Mouse (Mus musculus): ENCODE results near the gene Rassf1. TPM values are rescaled to one million over a fixed set of nuclear protein-coding genes. Genes with fewer than 3 reads are reported as not detected.

Gene Rassf1
- total RNA-seq, 2 experiments from 2014 or later = 12.1 to 16.7 TPM

DNA sequence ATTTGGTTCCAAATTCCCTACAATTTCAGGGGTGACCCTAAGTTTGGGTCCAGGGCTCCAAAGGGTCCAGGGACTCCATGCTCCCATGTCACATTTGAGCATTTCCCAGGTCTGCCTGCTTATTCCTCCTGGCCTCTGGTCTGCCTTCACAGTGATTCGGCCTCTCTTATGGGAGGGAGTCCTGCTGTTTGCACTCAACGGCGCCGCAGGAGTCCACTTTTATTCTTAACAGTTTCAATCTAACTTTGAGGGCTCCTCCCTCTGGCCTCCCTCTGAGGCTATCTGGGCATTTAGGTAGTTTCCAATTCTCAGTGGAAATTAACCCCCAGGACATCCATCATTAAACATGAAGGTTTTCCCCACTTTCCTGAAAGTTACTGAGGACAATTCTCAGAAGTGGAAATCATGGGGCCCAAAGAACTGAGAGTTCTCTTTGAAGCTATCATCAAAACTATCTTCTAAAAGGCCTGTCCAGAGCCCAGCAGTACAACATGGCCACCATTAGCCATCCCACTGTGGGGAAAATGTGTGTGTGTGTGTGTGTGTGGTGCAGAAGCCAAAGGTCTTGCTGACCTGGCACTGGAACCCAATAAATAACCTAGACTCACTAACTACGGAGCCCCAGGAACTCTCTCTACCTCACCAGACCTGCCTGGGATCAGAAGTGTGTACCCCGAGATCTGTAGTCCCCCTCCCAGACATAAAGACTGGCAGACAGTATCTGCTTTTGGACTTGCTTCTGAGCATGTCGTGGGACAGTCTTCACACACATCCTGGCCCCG is 43.1 kb downstream of the Rassf1 start:
- intact Hi-C loops (cut with DNase I) = no loop called here
- DNase-seq (ENCODE audit: low spot score) = no peak

GRCm38 (mm10) chr9:107596619-107597569 is 45.5 kb downstream of the Rassf1 start:
- intact Hi-C loops (cut with DNase I) = no loop called here
- DNase-seq (ENCODE audit: low spot score) = peak; percentile 59

DNA sequence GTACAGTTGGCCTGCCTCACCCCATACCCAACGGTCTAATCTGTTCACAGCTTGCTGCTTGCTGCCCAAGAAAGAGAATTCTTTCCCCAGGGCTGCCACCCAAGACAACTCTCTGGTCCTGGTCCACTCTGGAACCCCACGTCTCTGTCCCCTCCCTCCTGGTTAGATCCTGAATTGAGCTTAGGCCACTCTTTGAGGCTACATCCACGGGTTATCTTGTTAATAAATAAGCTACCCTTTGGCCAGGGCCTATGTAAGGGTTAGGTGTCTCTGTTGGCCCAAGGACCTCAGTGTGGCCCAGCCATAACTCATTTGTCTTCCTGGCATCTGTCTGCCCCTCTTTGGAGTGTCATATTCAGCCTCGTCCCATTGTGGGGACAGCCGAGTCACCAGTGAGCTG is 47.0 kb downstream of the Rassf1 start:
- DNase-seq (ENCODE audit: low spot score) = no peak

DNA sequence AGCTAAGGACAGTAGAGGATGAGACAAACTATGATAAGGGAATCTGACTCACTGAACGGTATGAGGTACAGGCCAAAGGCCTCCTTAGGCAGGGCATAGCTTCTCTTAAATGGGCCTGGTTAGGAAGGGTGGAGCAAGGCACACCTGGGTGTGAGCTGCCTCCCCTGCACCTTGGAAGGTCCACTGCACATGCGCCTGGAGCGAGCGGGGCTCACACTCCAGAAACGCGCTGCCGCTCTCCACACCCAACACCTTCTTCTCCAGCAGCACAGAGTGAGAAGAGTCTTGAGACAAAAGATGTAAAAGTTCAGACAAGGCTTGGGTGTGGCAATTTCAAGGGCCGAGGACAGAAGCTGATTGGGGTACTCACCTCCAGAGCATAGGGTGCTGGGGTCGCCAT is 48.1 kb downstream of the Rassf1 start:
- DNase-seq (ENCODE audit: low spot score) = no peak
- intact Hi-C loops (cut with DNase I) = no loop called here

More for the DNA sequence above, 47.0 kb downstream of the Rassf1 start:
- intact Hi-C loops (cut with DNase I) = no loop called here

GRCm38 (mm10) chr9:107599842-107600241 is 48.5 kb downstream of the Rassf1 start:
- no peak for DNase-seq (ENCODE audit: low spot score)

GRCm38 (mm10) chr9:107600745-107601144 is 49.4 kb downstream of the Rassf1 start:
- intact Hi-C loops (cut with DNase I) = loop anchor here (5.0 kb wide), 1 partner anchor 137 kb away; no protein-coding TSS in a partner anchor
- no peak for DNase-seq (ENCODE audit: low spot score)

More at GRCm38 (mm10) chr9:107599842-107600241, 48.5 kb downstream of the Rassf1 start:
- intact Hi-C loops (cut with DNase I) = loop anchor here (5.0 kb wide), 1 partner anchor 137 kb away; no protein-coding TSS in a partner anchor

DNA sequence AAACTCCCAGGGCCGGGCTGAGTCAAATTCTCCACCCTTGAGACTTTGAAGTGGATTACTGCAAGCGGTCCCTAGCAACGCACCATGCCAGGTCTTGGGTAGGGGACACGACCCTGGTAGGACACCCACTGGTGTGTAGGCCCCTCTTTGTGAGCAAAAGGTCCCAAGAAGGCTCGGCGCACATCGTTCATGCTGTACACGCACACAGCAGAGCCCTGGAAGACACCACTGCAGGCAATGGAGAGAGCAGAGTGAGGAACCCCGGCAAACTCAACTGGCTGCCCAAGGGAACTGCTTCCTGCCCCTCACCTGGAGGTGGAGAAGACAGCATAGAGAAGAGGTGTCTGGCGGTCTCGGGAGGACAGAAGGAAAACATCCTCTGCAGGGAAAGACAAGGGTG is 49.9 kb downstream of the Rassf1 start:
- intact Hi-C loops (cut with DNase I) = loop anchor here (5.0 kb wide), 1 partner anchor 136 kb away; no protein-coding TSS in a partner anchor
- no peak for DNase-seq (ENCODE audit: low spot score)

- DNase-seq (ENCODE audit: low spot score) = peak; percentile 79
- intact Hi-C loops (cut with DNase I) = loop anchor here (1.0 to 5.0 kb wide), 3 partner anchors 42 to 135 kb away; no protein-coding TSS in a partner anchor
Measured at GRCm38 (mm10) chr9:107602068-107602648, 50.8 kb downstream of the Rassf1 start.

- DNase-seq (ENCODE audit: low spot score) = no peak
- intact Hi-C loops (cut with DNase I) = loop anchor here (5.0 kb wide), 1 partner anchor 134 kb away; no protein-coding TSS in a partner anchor
Measured at GRCm38 (mm10) chr9:107603251-107603650, 51.9 kb downstream of the Rassf1 start.

DNA sequence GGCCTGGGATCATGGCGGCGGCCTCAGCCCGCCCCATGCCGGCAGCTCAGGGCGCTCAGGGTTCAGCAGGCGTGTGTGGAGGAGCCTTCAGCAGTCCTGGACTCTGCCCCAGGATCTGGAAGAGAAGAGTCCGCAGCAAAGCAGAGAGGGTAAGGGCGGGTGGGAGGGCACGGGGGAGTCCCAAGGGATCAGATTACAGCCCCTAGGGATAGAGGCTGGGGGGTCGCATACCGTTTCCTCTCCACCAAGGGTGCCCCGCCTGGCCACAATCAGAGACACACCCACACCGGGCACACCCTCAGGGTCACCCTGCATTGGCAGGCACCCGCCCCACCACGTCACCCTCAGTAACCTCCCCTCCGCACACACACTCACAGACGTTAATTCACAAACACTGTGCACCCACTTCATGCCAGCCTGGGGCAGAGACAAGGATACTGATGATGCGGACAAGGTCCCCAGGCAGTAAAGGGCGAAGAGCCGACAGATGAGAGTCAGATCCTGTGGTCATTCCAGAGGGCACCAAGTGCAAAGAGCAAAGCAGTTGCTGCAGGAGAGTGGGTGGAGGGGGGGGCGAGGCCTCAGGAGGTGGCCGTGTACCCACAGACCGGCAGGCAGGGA is 53.8 kb downstream of the Rassf1 start:
- intact Hi-C loops (cut with DNase I) = no loop called here
- no peak for DNase-seq (ENCODE audit: low spot score)

GRCm38 (mm10) chr9:107606591-107606990 is 55.2 kb downstream of the Rassf1 start:
- DNase-seq (ENCODE audit: low spot score) = no peak
- intact Hi-C loops (cut with DNase I) = no loop called here

DNA sequence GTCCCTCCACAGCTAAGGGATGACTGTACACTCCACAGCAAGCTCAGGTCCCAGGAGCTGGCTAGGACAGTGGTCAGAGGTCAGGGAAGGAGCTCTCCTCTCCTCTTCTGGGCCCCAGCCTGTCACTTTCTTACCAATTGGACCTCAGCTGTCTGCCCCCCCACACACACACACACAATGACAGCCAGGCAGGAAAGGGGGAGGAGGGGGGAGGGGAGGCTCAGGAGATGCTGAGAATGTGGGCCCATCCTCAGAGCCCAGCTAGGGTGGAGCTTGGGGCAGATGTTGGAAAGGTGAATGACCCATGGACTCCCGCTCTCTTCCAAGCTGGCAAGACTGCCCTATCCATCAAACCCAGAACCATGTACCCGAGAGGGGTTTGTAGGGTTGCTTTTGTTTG is 55.7 kb downstream of the Rassf1 start:
- intact Hi-C loops (cut with DNase I) = no loop called here
- DNase-seq (ENCODE audit: low spot score) = no peak

GRCm38 (mm10) chr9:107607653-107608245 is 56.4 kb downstream of the Rassf1 start:
- intact Hi-C loops (cut with DNase I) = no loop called here
- no peak for DNase-seq (ENCODE audit: low spot score)

DNA sequence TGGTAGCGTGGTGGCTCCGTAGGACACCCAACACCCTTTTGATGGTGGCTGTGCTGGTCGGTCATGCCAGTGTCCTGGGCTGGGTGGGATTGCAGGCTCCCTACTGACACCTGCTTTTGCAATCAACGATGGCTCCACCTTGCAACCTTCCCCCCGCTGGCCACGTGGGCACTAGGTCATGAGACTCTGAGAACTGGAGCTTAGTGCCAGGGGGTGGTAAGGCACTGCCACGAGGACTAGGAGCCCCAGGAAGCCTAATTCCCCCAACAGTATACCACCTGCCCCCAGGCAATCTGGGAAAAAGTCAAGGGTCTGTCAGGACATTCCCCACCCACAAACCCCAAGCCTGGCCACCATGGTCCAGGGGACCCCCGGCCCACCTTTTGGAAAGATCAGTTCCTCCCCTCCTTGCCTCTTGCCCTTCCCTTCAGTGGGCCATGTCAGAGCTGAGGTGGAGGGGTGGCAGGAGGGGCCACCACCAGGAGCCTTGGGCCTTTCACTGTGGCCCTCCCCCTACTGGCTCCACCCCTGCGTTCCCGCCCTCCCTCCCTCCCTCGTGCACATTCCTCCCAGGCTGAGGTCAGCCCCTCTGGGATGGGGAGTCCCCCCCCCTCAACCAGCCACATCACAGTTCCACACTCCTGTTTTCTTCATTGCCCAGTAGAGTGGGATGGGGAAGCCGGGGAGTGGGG is 57.5 kb downstream of the Rassf1 start, which contains the start of gene Sema3b:
Gene Sema3b, minus strand, starts transcription at position 489 of the 692 bp plus-strand sequence.
- intact Hi-C loops (cut with DNase I) = no loop called here
- no peak for DNase-seq (ENCODE audit: low spot score)

DNA sequence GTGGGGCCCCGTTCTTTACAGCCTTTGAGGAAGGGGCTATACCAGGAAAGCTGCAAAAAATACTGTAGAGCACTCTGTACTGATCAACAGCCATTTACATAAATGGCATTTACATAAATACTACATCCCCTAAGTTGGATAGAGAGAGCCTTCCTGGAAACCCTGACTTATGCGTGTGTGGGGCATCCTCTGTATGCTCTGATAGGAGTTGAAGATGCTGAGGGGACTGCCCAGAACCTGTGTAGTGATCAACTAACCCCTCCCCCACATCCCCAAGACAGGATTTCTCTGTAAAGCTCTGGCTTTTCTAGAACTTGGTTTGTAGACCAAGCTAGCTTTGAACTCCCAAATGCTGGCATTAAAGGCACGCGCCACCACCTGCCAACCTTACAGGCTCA is 58.1 kb downstream of the Rassf1 start:
- DNase-seq (ENCODE audit: low spot score) = no peak
- intact Hi-C loops (cut with DNase I) = no loop called here

DNA sequence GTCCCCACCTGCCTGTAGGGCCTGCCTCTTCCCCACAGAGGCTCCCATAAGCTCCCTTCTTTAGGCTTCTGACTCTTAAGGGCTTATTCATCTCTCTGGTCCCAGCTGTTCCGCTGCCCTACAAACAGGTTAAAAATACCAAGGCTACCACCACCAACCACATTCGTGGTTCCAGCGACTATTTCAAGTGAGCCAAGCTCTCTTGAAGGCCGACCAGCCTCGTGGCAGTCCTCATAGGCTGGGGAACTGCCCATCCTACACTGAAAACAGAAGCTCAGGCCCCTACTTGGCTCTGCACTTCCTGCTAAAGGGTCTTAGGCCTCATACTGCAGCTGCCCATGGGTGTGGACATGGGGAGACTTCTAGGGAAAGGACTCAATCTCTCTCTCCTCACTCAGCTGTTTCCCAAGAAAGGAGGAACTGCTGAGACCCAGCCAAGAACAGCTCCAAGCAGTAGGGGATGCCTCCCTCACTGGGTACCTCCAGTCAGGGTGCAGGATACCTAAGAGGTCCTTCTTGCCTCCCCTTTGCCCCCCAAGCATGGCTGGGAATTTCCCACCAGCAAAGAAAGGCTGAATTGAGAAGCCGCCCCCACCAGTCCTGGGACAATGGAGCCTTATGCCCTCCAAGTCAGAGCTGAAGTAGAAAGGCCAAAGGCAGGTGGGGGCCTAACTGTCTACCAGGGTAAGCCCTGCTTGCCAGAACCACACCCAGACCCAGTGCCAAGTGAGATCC is 60.3 kb downstream of the Rassf1 start:
- no peak for DNase-seq (ENCODE audit: low spot score)
- intact Hi-C loops (cut with DNase I) = no loop called here
